Mouse (Mus musculus): ENCODE results near the gene Slc22a23.

Gene Slc22a23

DNA sequence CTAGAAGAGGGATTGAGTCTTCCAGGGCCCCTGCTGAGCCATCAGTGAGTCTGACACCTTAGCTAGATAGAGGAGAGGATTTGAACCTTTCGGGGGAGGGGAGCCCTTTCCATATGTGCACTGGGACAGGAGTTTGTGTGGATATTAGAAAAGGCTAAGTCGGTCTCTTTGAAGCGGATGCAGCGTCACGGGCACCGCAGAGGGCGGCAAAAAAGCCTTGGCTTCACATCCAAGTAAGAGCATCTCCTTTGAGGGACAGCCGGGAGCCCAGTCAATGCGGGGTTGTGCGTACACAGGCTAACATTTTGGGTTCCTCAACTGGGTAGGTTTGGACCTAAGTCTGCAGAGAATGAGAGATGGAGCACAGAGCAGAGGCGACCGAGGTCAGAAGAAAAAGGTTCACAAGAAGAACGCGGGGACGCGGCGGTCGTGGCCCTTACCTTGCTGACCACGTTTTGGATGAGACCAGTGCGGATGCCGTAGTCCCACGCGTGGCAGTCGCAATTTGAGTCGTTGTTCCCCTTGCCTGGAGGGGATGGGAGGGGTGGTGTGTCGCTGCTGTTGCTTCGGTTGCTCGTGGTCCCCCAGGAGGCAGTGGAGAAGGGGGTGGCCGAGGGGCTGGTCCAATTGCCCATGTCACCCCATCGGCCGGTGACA is 1.1 kb downstream of the Slc22a23 start:
- DNase-seq (ENCODE audit: low spot score in 2 of 2) = peak in 1 of 2 experiments; percentile 22

DNA sequence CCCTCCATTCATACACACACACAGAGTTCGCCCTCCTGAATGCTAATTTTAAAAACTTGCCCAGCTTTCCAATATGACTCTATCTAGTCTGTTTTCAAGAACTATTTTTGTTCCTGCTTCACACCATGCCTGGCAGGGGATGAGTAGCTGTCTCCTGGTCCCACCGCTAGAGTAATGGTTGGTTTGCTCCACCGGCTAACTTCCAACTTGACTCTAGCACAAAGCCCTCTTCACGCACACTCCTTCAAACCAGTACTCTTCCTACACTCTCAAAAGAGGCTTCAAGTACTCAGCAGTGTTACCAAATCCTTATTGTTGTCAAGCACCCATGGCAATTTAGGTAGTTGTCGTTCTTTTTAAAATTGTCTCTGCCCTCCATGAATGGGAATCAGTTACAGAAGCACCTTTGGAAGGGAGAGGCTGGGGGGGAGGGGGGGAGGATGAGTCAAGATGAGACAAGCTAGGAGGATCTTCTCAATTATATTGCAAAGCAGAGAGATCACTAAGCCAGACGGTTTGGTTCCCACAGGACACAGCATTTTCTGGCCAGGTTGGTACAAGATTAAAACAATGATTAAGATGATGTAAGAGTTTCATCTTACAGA is 2.6 kb downstream of the Slc22a23 start:
- DNase-seq (ENCODE audit: low spot score in 2 of 2) = no peak

DNA sequence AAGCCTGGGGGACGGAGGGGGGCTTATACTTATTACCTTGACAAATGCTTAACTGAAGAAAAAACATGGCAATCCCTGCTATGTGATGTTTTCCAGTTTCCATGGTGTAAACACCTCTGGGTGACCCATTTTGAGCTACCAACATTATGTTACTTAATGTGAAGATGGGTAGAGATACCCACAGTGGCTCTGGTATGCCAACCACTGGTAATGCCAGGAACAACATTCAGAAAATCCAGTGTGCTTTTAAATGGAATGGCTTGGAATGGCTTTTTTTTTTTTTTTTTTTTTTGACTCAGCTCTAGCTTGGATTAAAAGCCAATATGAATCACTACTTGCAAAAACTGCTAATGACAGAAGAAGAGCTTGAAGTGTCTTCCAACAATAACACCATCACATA is 8.1 kb downstream of the Slc22a23 start:
- DNase-seq (ENCODE audit: low spot score in 2 of 2) = no peak

DNA sequence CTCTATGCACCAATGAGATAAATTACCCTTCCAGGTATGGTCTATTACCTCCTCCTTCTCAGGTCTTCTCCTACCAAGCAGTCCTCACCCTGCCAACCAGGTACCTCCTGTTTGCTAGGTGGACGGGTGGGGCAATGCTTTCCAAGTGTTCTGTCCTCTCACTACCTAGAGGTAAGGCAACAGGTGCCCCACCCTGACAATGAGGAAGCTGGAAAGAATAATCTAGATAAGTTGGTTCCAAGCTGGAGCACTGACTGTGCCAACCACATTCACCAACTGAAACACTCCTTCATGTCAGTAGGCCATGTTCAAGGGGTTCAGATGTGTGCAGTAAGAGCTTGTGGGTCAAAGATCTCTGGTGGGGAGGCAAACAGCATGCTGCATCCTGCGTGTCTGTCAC is 10.1 kb downstream of the Slc22a23 start:
- no peak for DNase-seq (ENCODE audit: low spot score in 2 of 2)

DNA sequence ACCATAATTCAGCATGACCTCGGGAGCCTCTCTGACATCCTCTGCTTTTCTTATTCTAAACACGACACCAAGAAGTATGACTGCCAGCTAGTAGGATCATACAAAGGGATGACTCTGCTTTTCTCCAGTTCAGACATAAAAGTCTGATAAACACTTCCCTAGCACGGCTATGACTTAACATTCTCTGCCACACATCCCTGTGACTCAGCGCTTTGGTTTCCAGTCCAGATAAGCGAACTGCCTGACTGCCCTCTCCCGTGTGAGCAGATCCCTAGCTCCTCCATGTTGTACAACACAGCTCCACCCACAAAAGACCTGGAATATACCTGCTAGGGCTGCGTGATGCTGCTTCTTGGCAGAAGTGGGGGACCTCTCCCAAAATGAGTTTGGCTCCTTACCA is 12.2 kb downstream of the Slc22a23 start:
- DNase-seq (ENCODE audit: low spot score in 2 of 2) = no peak

DNA sequence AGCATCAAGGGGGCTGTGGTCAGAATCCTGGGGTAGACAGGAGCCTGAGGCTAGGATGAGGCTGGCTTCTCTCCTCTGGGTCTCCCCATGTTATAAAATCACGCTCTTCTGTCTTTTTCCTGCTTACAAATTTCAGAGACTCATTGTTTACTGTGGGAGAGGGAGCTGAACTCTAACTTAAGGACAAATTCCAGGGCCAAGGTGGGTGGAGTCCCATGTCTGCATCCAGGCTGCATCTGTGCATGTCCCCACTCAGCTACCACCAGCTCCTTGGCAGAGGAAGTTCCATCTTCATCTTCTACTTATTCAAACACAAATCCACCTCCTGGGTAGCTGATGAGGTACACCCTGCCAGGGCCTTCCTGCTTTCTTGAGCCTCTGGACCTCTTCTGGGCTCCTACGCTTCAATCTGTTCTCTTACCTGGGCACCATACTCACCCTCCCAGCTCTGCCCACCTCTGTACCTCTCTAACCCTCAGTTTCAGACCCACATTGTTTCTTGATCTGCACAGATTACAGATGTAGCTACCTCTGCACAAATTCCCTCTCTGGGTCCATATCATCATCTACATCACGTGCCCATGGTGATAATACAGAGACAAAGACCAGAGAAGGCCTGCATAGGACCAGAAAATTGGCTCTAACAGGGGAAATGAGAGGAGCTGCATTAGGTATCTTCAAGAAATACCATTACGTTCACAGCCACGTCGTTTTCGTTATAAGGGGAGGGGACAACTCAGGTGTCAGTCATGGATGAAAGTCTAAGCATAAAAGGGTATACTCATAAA is 13.4 kb downstream of the Slc22a23 start:
- no peak for DNase-seq (ENCODE audit: low spot score in 2 of 2)

DNA sequence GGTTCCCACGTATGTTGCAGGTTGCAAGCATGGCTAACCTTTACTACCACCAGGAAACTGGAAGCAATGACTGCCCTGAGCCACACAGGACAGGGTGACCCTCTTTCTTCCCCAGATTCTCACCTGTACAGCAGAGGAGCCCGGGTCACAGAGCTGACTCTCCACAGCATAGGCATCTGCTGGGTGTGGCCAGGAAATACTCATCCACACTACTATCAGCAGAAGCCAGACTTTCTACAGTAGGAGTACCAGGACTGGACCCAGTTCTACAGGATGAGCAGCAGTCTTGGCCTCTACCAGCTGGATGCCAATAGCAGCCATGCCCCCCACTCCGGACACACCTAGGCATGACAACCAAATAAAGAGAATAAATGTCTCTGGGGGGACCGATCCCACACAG is 15.4 kb downstream of the Slc22a23 start:
- DNase-seq (ENCODE audit: low spot score in 2 of 2) = no peak

DNA sequence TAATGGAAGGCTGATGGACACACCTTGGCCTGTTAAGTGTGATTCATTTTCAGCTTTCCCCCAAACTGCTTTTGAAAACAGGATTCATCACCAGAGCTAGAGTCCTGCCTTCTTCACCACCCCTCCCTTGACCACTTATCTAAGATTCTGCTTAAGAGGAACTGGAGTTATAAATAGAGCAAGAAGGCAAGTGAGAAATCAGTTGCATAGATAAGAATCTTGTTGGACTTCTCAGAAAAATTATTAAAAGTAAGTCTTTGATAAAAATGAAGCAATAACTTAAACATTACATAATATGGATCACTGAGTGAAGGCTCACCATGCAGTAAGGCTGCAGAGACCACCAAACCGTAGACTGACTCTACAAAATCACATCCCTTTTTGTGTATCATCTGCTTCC is 18.0 kb downstream of the Slc22a23 start:
- no peak for DNase-seq (ENCODE audit: low spot score in 2 of 2)

DNA sequence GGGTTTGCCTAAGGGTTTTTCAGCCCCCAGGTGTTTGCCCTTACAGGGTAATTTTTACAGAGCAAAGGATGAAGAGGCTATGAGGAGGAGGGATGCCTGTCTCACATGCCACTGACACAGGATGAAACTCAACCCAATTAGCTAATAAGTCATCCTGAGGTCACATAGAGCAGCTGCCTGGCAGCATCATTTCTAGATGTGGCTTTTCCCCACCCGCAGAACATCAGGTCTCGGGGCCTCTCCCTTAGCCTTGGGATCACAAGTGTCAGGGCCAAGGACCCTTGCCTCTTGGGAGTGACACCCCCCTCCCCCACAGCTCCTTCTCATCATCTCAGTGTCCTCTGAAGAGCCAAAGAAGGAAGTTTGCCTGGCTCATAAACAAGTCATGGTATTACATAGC is 21.6 kb downstream of the Slc22a23 start:
- DNase-seq (ENCODE audit: low spot score in 2 of 2) = no peak

DNA sequence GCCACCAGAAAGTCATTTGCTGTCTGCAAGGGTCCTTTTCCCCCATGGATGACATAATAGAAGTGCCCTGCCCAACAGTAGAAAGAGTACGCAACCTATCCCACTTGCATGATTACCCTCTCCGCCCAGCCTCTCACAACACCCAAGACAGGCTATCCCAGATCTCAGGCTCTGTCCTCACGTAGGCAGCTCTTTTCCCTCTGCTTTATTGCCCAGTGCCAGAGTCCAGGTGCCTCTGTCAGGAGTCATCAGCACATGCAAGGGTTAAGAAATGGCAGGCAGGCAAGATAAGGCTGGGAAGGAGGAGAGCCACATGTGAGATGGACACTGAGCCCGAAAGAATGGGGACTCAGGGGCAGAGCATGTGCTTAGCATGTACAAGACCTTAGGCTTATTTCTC is 24.5 kb downstream of the Slc22a23 start:
- DNase-seq (ENCODE audit: low spot score in 2 of 2) = no peak

DNA sequence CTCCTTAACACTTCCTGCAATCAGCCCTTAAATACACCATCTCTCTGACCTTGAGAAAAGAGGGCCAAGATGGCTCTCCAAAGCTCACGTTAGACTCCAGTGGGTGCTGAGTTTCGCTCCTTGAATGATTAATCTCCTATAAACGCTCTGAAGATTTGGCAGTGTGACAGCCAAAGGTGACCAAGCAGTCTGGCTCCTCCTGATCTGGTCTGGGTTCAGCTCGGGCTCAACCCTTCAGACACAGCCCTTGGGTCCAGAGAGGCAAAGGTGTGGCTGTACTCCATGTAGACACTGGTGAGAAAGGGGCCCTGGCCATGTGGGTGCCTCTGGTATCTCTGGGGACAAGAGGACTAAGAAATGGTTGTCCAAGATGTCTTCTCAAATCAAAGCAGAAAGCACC is 27.9 kb downstream of the Slc22a23 start:
- no peak for DNase-seq (ENCODE audit: low spot score in 2 of 2)

DNA sequence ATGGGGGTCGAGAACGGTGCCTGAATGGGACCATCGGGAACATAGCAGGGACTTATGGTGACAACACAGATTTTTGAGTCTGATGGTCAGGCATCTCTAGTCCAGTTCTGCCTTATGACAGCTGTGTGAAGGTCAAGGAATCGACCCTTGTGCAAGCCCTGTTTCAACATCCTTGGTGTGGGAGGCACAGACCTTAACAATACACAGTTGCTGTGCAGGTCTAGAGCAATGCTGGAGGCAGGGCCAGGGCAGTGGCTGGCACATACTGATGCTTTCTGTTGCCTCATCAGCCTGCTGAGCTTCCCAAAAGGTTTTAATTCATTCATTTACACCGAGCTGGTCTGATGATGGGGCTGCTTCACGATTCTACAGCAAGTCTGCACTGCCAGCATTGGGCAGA is 28.5 kb downstream of the Slc22a23 start:
- DNase-seq (ENCODE audit: low spot score in 2 of 2) = no peak

DNA sequence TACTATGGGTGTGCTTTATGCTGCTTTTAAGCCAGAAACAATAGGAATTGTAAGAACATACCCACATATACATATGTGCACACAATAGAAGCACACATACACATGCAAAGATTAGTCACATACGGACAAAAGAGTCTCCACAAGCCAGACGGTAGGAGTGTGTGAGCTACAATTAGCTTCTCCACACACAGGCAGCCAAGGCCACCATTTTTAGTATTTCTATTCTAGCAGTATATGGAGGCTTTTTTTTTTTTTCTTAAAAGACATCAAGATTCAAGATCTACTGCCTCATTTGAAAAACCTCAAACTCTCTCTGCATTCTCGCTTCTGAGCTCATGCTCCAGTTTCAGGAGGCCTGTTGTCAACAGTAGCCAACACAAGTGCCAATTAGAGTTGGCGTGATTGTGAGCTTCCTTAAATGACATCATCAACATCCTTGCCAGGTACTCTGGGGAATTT is 31.9 kb downstream of the Slc22a23 start:
- DNase-seq (ENCODE audit: low spot score in 2 of 2) = peak in 1 of 2 experiments; percentile 22

DNA sequence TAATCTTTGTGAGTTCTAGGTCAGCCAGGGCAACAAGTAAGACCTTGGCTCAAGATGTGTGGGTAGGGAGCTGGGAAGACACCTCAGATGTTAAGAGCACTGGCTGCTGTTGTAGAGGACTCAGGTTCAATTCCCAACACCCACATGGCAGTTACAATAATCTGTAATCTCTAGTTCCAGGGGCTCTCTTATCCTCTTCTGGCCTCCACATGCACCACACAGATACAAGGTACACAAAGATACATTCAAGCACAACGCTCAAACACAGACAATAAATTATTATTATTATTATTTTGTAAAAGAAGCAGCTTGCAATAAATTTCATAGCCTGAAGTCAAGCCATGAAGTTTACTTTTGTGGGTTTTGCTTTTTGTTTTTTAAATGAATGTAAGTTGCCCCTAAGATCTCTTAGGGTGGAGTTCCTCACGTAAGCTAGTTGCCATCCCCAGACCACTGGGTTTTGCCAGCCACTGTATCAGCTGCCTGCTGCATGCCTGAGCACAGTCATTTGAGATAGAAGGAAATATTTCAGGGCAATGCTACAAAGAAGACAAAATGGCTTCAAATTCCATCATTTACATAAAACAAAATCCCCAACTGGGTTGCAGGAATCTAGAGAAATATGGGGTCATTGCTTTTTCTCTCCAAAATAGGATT is 32.5 kb downstream of the Slc22a23 start:
- DNase-seq (ENCODE audit: low spot score in 2 of 2) = no peak

DNA sequence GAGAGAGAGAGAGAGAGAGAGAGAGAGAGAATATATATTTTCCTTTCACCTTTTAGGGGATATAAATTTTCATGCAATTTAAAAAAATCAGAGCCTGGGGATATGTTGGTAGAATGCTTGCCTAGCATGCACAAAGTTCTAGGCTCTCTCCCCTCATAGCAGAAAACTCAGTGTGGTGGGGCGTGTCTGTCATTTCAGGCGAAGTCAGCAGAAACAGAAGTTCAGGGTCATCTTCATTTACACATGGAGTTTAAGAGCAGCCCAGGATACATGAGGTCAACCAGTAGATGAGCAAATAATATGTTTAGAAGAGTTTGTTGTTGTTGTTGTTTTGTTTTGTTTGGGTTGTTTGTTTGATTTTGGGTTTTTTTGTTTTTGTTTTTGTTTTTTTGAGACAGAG is 33.4 kb downstream of the Slc22a23 start:
- DNase-seq (ENCODE audit: low spot score in 2 of 2) = no peak

DNA sequence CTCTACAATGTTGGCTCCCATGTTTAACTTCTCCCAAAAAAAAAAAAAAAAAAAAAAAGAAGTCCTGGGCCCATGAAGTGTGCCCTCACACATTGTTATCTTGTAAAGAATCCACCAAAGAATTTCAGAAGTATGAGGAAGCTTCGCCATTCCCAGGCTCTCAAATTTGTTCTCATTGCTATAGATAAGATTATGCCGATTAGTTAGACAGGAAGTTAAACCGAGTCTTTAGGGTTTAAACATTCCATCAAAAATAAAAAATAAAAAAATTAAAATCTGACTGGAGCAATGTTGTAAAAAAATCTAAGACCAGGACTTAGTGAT is 36.4 kb downstream of the Slc22a23 start:
- no peak for DNase-seq (ENCODE audit: low spot score in 2 of 2)

DNA sequence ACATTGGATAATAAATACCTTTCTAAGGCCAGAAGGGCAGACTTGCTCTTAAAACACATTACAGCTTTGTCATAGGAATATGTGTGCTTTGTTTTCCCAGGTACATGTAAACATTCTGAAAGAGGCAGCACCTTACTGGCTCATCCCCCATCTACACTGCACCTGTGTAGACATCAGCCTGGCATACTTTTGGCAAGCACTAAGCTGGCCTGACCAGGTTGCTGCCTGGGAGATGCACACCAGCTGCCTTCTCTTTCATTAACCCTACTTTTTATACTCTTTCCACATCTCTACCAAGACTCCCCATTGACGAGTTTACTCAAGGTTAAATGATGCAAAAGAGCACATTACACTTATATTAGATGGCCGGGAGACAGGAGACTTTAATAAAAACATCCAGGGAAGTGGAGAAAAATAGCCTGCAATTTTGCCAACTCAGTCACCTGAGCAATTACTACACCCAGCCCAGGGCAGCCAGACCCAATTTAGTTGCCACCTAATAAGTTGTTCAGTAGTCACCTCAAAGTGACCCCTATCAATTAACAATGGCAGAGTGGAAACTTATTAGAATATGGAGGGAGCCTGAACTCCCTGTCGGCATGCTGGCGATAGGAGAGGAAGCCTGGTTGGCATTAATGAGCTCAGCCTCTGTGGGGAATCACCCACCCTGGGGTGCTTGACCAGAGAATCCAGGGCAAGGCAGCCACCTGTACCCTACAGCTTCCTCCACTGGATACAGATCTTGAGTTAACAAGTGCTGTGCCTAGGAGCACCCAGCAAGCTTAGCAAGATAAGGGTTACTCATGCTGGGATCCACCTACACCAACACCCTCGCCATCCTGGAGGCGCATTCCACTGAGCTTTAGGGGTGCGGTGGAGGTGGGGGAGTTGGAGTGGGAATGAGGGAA is 37.0 kb downstream of the Slc22a23 start:
- DNase-seq (ENCODE audit: low spot score in 2 of 2) = no peak

DNA sequence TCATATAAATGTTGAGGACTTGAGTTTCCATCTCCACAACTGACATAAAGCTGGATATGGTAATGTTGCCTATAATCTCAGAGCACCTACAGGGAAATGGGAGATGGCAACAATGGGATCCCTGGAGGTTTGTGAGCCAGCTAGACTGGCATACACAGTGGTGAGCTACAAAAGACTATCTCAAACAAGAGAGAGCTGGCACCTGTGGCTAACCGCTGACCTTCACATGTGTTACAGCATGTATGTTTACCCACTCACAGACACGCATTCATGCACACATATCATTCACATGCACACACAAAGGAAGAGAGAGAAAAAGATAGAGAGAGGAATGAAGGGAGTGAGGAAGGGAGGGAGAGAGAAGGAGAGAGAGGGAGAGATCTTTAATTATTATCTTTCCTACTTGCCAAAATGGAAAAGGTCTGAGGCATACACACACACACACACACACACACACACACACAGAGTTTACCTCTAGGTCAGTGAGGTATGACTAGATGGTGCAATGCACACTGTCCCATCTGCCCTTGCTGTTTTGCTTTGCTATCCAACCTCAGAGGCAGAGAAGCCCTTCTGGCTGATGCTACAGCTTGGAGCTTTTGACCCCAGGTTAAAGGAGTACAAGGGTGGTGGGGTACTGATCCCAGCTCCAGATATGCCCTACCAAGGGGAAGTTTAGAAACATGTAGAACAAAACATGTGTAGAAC is 38.9 kb downstream of the Slc22a23 start:
- DNase-seq (ENCODE audit: low spot score in 2 of 2) = no peak

DNA sequence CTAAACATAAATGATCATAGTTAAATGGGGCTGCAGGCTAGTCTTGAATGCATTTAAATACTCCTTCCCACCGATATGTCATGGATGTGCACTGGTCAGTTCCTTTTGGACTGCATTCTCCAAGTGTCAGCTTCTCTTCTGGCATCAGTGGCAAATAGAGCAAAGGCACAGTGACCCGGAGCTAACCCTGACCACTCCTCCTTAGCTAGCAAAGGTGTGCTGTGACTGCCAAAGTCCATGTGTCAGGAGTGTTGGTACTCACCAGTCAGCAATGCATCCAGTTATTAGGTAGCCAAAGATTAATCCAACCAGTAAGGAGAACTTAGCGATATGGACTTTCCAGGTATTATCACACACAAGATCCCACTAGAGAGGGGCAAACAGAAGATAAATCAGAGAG is 40.1 kb downstream of the Slc22a23 start:
- no peak for DNase-seq (ENCODE audit: low spot score in 2 of 2)

DNA sequence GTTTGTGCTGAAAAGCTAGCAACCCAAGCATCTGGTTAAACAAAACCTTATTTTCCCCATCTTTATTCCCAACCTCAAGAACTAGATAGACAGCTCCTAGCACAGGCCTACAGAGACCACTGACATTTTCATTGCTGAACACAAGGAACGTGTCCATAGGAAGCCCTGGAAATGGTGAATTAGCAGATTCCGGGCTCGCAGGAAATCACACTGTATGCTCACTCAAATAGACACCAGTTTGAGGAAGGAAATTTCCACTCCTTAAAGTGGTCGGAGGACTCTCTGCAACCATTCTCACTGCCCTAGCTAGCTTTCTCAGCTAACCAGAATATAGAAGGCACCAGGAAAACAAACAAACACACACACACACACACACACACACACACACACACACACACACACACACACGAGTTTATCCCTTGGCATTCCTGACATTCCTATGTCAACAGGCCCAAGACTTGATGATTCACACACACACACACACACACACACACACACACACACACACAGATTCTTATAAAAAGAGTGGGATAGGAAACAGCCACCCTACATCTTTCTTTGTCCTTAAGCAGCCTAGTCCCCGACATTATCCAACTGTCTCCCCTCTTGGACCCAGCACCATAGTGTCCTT is 41.5 kb downstream of the Slc22a23 start:
- DNase-seq (ENCODE audit: low spot score in 2 of 2) = no peak
